Mouse (Mus musculus) lung, embryonic 16.5 days (tissue): Measurements from ENCODE around the gene Nhs. TPM values are rescaled to one million over a fixed set of nuclear protein-coding genes. Genes with fewer than 3 reads are reported as not detected.

Experiments used
- ATAC-seq: fragments of 200-750 bp; cut with Nextera tagmentation; 2 replicates; pipeline ENCODE4 v1.8.0; 2017; ENCODE audit warnings: low read depth, mild to moderate bottlenecking, moderate library complexity
- H3K27ac ChIP-seq: fragments of 300-500 bp; sonication (generic); 2 replicates; pipeline ENCODE4 v1.5.1; 2014; ENCODE audit warnings: mild to moderate bottlenecking, control low read depth, low read length
- H3K27me3 ChIP-seq: fragments of 300-500 bp; sonication (generic); 2 replicates; pipeline ENCODE4 v1.6.1; 2014; ENCODE audit warnings: low read depth, low read length, mixed read lengths; ENCODE audit not compliant: control insufficient read depth, insufficient read depth
- H3K36me3 ChIP-seq: fragments of 300-500 bp; sonication (generic); 2 replicates; pipeline ENCODE4 v1.6.1; 2014; ENCODE audit warnings: low read length; ENCODE audit not compliant: control insufficient read depth, insufficient read depth
- H3K4me1 ChIP-seq: fragments of 300-500 bp; sonication (generic); replicated peaks from 2 replicates; pipeline ENCODE4 v1.6.1; 2014; ENCODE audit warnings: low read length, mixed read lengths; ENCODE audit not compliant: control insufficient read depth, insufficient read depth
- H3K4me2 ChIP-seq: fragments of 300-500 bp; sonication (generic); 2 replicates; pipeline ENCODE4 v1.6.1; 2014; ENCODE audit warnings: low read depth, low read length, control low read depth
- H3K4me3 ChIP-seq: fragments of 300-500 bp; sonication (generic); 2 replicates; pipeline ENCODE4 v1.5.1; 2014; ENCODE audit warnings: mild to moderate bottlenecking, low read length, control low read depth
- H3K9ac ChIP-seq: fragments of 300-500 bp; sonication (generic); 2 replicates; pipeline ENCODE4 v1.6.1; 2014; ENCODE audit warnings: low read length, control low read depth
- H3K9me3 ChIP-seq: fragments of 300-500 bp; sonication (generic); 2 replicates; pipeline ENCODE4 v1.6.1; 2016; ENCODE audit warnings: low read length; ENCODE audit not compliant: control insufficient read depth
- WGBS: fragments of 180-500 bp; shearing (Covaris S2); extraction: QIAGEN DNeasy Blood & Tissue Kit; methylation state at CpG from one replicate; pipeline ENCODE4 v1.1.7; 2014; 5-methylcytosine and 5-hydroxymethylcytosine counted together
- polyA plus RNA-seq: library from polyadenylated mRNA; unstranded; fragments of >200 nt; fragmentation: Nextera tagmentation; extraction: Ambion mirVana; gene quantifications from 2 replicates; pipeline ENCODE4 v1.2.1, GENCODE M21; 2015

Gene Nhs
- polyA plus RNA-seq, 1 experiment from 2014 or later = 1.0 TPM

DNA sequence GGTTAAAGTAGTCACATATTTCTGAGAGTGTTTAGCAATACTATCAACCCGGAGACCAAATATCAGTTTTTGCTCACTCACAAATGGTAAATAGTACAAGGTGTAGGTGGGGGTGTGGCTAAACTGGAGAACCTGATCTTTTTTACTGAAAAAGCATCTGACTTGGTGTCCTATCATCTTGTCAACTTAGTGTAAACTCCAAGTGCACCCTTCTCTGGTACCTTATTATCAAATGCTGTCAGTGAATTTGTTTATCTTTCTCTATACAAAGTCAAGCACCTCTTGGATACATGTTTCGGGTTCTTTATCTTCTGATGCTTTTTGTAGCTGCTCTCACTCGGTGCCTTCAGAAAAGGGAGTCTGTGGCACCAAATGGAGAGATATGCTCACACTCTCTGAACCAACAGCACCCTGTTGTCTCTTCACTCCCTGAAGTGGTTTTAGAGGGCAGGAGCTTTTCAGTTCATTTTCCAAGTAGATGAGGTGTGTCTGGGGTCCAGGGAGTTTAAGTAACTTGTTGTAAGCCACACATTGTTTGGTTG lies 187.5 kb downstream of the Nhs start:
- Histone ChIP-seq H3K27ac (no peak overlapping the region), H3K9ac (no peak overlapping the region), H3K4me1 (no peaks in the 10 kb centered on the region), H3K9me3 (no peaks in the 10 kb centered on the region), H3K4me2 (no peak overlapping the region), H3K36me3 (no peaks in the 10 kb centered on the region), H3K4me3 (no peak overlapping the region), H3K27me3 (peaks cover 6% of the 10 kb centered on the region)
- ATAC-seq = no peak
- 57% methylated on average over 3 of the region's 3 CpGs for WGBS

DNA sequence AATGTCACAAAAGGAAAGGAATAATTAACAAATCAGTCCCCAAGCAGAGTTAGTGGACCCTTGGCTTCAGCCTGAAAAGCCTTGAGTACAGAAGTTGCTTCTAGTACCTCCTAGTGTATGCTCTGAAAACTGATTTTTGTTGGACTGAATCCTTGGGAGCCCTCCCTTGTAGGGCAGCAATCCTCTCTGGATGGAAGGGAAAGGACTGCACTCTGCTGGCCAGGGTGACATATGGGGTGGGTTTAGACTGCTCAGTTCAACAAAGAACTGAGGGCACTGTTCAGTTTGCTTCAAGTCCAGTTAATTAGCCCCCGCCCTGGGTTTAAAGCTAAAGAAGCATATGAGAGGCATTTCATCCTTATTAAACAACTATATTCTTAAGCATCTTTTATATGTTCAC lies 188.4 kb downstream of the Nhs start:
- H3K36me3 ChIP-seq = no peaks in the 10 kb centered on the region
- no peaks in the 10 kb centered on the region for H3K4me1 ChIP-seq
- H3K9me3 ChIP-seq = no peaks in the 10 kb centered on the region
- no peak overlapping the region for H3K27ac ChIP-seq
- WGBS = 93% methylated on average over 1 of the region's 1 CpGs
- H3K9ac ChIP-seq = no peak overlapping the region
- H3K4me3 ChIP-seq = no peak overlapping the region
- H3K4me2 ChIP-seq = no peak overlapping the region
- H3K27me3 ChIP-seq = peaks cover 3% of the 10 kb centered on the region
- no peak for ATAC-seq

DNA sequence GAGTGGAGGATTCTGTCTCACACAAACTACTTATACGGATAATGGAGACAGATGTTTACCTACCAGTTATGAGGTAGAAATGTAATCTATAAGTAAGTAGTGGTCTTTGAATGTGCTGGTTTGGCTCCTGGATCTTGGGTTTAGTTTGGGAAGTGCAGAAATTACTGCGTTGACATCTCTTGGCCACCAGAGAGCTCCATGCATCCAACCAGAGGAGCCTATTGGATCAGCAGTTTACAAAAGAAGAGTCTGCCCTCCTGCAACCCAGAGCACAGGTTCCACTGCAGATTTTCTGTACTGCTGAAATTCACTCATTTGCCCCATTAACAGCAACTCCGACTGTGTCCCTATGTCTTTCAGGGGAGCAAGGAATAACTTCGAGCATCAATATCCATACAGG lies 191.8 kb downstream of the Nhs start:
- Histone ChIP-seq H3K4me3 (no peak overlapping the region), H3K9me3 (no peaks in the 10 kb centered on the region), H3K27me3 (peaks cover 3% of the 10 kb centered on the region), H3K36me3 (no peaks in the 10 kb centered on the region), H3K4me1 (no peaks in the 10 kb centered on the region), H3K4me2 (no peak overlapping the region), H3K9ac (no peak overlapping the region), H3K27ac (no peak overlapping the region)
- ATAC-seq = no peak
- WGBS = 32% methylated on average over 4 of the region's 4 CpGs

DNA sequence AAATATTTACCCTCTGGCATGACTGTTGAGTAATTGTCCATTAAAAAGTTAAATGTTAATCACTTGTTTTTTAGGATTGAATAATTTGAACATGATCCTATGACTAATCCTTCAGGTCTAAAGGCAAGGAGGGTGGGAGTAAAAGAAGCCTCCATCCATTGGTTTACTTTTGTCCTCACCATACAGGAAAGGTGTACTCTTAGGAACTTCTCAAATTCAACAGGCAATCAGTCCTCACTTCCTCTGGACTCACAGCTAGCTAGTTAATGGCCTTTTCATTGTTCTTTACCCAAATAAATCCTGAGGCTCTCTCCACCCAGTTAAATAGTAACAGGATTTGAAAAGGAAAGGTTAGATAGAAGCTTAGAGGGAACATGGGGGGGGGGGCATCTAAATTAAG lies 196.2 kb downstream of the Nhs start:
- H3K27ac ChIP-seq = no peak overlapping the region

DNA sequence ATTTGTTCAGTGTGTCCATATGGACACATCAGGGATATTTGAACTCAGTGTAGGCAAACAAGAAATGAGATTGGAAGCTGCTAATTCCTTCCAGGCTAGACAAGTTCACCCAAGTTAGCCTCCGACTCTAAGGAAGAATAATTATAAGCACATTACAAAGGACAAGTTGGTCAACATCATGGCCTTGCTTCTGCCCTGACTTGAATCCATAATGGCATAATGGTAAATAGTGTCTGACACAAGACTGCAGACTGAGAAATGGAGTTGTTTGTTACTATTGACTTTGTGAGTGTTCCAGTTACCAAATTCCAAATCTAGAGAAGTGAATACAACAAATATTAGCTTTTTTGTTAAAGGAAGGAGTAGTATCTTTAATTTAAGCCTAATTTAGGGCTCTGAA lies 196.7 kb downstream of the Nhs start:
- no peak overlapping the region for H3K4me2 ChIP-seq
- no peaks in the 10 kb centered on the region for H3K27me3 ChIP-seq
- no peak overlapping the region for H3K27ac ChIP-seq
- H3K36me3 ChIP-seq = no peaks in the 10 kb centered on the region
- ATAC-seq = no peak
- H3K4me1 ChIP-seq = peaks cover 7% of the 10 kb centered on the region
- no peak overlapping the region for H3K9ac ChIP-seq
- H3K4me3 ChIP-seq = no peak overlapping the region
- H3K9me3 ChIP-seq = no peaks in the 10 kb centered on the region
- WGBS = 54% methylated on average over 1 of the region's 1 CpGs

More for the DNA sequence above, 196.2 kb downstream of the Nhs start:
- no peak overlapping the region for H3K4me3 ChIP-seq
- H3K36me3 ChIP-seq = no peaks in the 10 kb centered on the region
- no peaks in the 10 kb centered on the region for H3K9me3 ChIP-seq
- no peak overlapping the region for H3K4me2 ChIP-seq
- H3K9ac ChIP-seq = no peak overlapping the region
- ATAC-seq = no peak
- H3K27me3 ChIP-seq = no peaks in the 10 kb centered on the region
- peaks cover 7% of the 10 kb centered on the region for H3K4me1 ChIP-seq

DNA sequence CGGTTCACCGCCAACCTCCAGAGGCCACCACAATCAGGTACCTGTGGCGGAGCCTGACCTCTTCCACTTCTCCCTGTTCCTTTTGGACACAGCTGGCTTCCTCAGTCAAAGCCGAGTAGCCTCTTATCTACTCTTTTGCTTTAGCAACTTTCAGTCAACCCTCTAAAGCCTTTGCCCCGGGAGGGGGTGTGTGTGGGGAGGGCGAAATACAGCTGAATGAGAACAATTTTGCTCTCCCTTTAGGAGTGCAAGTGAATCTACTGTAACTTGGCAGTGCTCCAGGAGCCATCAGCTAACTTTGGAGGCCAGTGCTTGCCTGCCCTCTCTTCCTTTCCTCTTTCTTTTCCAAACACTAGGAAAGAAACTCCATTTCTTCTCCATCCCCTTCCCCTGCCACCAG lies 197.8 kb downstream of the Nhs start:
- Histone ChIP-seq H3K4me2 (no peak overlapping the region), H3K27me3 (no peaks in the 10 kb centered on the region), H3K36me3 (no peaks in the 10 kb centered on the region), H3K9me3 (no peaks in the 10 kb centered on the region), H3K4me3 (no peak overlapping the region), H3K27ac (no peak overlapping the region), H3K9ac (no peak overlapping the region), H3K4me1 (peaks cover 7% of the 10 kb centered on the region)
- 35% methylated on average over 6 of the region's 6 CpGs for WGBS
- peak; percentile 51; the same call in 1 of the 2 replicates for ATAC-seq

DNA sequence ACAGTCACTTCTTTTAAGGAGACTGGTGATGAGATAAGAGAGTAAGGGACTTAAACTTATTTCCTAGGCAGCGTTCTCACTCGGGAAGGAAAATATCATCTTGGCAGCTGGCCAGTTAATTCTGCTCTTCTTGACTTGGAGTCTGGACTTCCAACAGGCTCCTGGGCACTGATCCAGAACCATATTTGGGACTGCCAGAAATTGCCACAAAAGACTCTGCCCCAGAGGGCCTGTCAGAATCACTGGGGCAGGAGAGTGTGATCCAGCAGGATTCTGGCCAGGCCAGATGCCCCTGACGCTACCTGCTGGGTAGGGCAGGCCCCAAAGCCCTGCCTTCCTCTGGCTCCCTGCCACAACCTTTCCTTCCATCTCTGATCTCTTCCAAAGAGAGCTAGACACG lies 198.4 kb downstream of the Nhs start:
- Histone ChIP-seq H3K27me3 (no peaks in the 10 kb centered on the region), H3K9me3 (no peaks in the 10 kb centered on the region), H3K27ac (peak overlapping the region; percentile 12; the same call in 1 of the 2 replicates), H3K4me3 (no peak overlapping the region), H3K9ac (no peak overlapping the region), H3K4me2 (no peak overlapping the region), H3K36me3 (no peaks in the 10 kb centered on the region), H3K4me1 (peaks cover 7% of the 10 kb centered on the region)
- WGBS = 24% methylated on average over 3 of the region's 4 CpGs
- ATAC-seq = peak; percentile 71

DNA sequence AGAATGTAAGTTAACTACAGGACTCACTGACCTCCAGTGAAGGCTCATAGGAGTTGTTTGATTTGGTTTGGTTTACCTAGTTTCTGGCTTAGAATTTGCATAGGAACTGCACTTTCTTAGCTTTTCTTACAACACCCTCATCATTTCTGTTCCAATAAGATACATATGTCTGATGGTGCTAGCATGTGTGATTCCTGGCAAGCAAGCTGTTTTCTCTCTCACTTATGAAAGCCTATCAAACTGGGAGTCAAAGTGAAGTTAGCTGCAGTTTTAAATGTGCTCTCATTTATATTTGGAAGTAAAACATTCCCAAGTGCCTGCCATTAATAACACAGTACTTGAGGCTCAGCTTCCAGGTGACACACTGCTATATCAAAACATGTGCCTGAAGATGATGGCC lies 207.2 kb downstream of the Nhs start:
- no peak for ATAC-seq

DNA sequence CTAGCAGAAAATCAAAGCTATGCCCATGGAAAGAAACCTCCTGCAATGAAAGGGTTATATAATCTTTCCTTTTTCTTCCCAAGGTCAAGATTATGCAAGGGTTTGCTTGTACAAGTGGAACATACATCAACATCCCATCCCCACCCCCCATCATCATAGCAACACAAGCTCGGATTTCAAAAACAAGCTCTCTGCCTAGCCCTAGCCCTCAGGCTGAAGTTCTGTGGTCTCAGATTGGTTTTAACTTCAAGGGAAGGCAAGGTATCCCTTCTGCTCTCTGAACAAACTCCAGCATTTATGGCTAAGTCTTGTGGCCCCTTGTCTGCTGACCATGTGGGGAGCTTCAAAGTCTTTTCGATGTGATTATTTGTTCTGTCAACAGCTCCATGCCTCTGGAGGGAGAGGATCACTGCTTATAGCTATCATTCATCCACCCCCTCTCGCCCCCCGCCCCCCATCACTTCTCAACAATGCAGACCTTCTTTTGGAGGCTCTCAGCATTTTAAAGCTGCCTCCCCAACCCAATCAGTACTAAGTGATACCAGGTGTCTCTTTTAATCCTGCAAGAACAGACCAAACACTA lies 216.3 kb downstream of the Nhs start:
- Histone ChIP-seq H3K4me1 (0 out of 2 replicates have a peak, but pooled peaks cover 2% of the 10 kb centered on the region), H3K9me3 (no peaks in the 10 kb centered on the region), H3K36me3 (no peaks in the 10 kb centered on the region), H3K4me3 (no peak overlapping the region), H3K4me2 (no peak overlapping the region), H3K9ac (no peak overlapping the region), H3K27me3 (peaks cover 4% of the 10 kb centered on the region), H3K27ac (no peak overlapping the region)
- ATAC-seq = peak; percentile 42; the same call in 1 of the 2 replicates
- WGBS = 37% methylated on average over 4 of the region's 4 CpGs

More for the DNA sequence above, 207.2 kb downstream of the Nhs start:
- Histone ChIP-seq H3K4me3 (no peak overlapping the region), H3K9me3 (no peaks in the 10 kb centered on the region), H3K4me1 (no peaks in the 10 kb centered on the region), H3K9ac (no peak overlapping the region), H3K27ac (no peak overlapping the region), H3K4me2 (no peak overlapping the region), H3K27me3 (no peaks in the 10 kb centered on the region; the same call in 1 of the 2 replicates), H3K36me3 (no peaks in the 10 kb centered on the region)
